Mouse (Mus musculus): Measurements from ENCODE around the gene Mapk6. TPM values are rescaled to one million over a fixed set of nuclear protein-coding genes. Genes with fewer than 3 reads are reported as not detected.

Mapk6 gene
- total RNA-seq, 2 experiments from 2014 or later = 36.2 to 38.2 TPM

GRCm38 (mm10) chr9:75347458-75347857, 62.3 kb downstream of the Mapk6 start, which contains the start of gene Bcl2l10:
Bcl2l10 (plus strand) TSS chr9:75347758.
- intact Hi-C loops (cut with DNase I) = no loop called here

GRCm38 (mm10) chr9:75342433-75342832, 67.4 kb downstream of the Mapk6 start:
- intact Hi-C loops (cut with DNase I) = no loop called here
- no peak for DNase-seq

More at GRCm38 (mm10) chr9:75347458-75347857, 62.3 kb downstream of the Mapk6 start, which contains the start of gene Bcl2l10:
- DNase-seq = no peak

GRCm38 (mm10) chr9:75338016-75338415, 71.8 kb downstream of the Mapk6 start:
- intact Hi-C loops (cut with DNase I) = no loop called here
- DNase-seq = no peak

GRCm38 (mm10) chr9:75334440-75334839, 75.4 kb downstream of the Mapk6 start:
- no peak for DNase-seq
- intact Hi-C loops (cut with DNase I) = no loop called here

GRCm38 (mm10) chr9:75330821-75331220, 79.0 kb downstream of the Mapk6 start:
- intact Hi-C loops (cut with DNase I) = no loop called here
- no peak for DNase-seq

GRCm38 (mm10) chr9:75328047-75328446, 81.8 kb downstream of the Mapk6 start:
- intact Hi-C loops (cut with DNase I) = no loop called here
- no peak for DNase-seq

- no peak for DNase-seq
- intact Hi-C loops (cut with DNase I) = no loop called here
These were observed 87.5 kb downstream of the Mapk6 start for GRCm38 (mm10) chr9:75322099-75322885.

- DNase-seq = no peak
- intact Hi-C loops (cut with DNase I) = loop anchor here (5.0 kb wide), 1 partner anchor 123 kb away; the partner anchor contains the start of gene Leo1
These were observed 90.4 kb downstream of the Mapk6 start for GRCm38 (mm10) chr9:75319365-75319764.

Other genes with a start within 250 kb of the Mapk6 start
- 1 to 10 TPM; 5.8 to 6.2 TPM for gene Myo5c, start 178.0 kb downstream of the Mapk6 start, total RNA-seq (2021)
- 10 to 100 TPM; 28.0 to 29.9 TPM for gene Gnb5, start 103.7 kb downstream of the Mapk6 start, total RNA-seq (2021)
- gene Bcl2l10, start 62.2 kb downstream of the Mapk6 start, total RNA-seq (2021) = not detected
- 10 to 100 TPM; 15.3 to 20.0 TPM for gene Leo1, start 31.5 kb upstream of the Mapk6 start, total RNA-seq (2021)
- 10 to 100 TPM; 85.9 to 86.1 TPM for gene Tmod3, start 149.7 kb upstream of the Mapk6 start, total RNA-seq (2021)
- gene Tmod2, start 201.3 kb upstream of the Mapk6 start, total RNA-seq (2021) = 1 to 10 TPM; 4.6 to 5.0 TPM
- 1 to 10 TPM; 8.2 to 8.7 TPM for gene Lysmd2, start 215.7 kb upstream of the Mapk6 start, total RNA-seq (2021)

Measured in heart, postnatal 14 days (tissue).